Mouse (Mus musculus) E14TG2a.4 (cell line): ENCODE measurements around the gene 2410137M14Rik.

Experiments
- H3K27me3 ChIP-seq: 2 replicates; pipeline ENCODE4 v1.6.1; 2014; ENCODE audit warnings: low read length, control low read depth; ENCODE audit not compliant: insufficient read depth
- H3K36me3 ChIP-seq: 2 replicates; pipeline ENCODE4 v1.6.1; 2014; ENCODE audit warnings: low read length, control low read depth; ENCODE audit not compliant: insufficient read depth
- H3K4me1 ChIP-seq: replicated peaks from 2 replicates; pipeline ENCODE4 v1.6.1; 2014; ENCODE audit warnings: low read depth, low read length, control low read depth
- H3K4me3 ChIP-seq: replicated peaks from 2 replicates; pipeline ENCODE4 v1.5.1; 2014; ENCODE audit warnings: mild to moderate bottlenecking, low read length
- H3K9me3 ChIP-seq: 2 replicates; pipeline ENCODE4 v1.6.1; 2014; ENCODE audit warnings: low read length, control low read depth
- CTCF ChIP-seq: conservative IDR thresholded peaks from 2 replicates; pipeline ENCODE4 v1.5.1; 2014; ENCODE audit warnings: low read length
- NANOG ChIP-seq: IDR thresholded peaks from 2 replicates; pipeline ENCODE4 v1.6.1; 2014; ENCODE audit warnings: borderline replicate concordance, low read length, mixed read lengths
- POU5F1 ChIP-seq: IDR thresholded peaks from 2 replicates; pipeline ENCODE4 v1.6.1; 2014; ENCODE audit warnings: low read length, borderline replicate concordance

The 2410137M14Rik gene

GRCm38 (mm10) chr17:36931130-36931529 is 49.9 kb downstream of the 2410137M14Rik start:
- peaks cover 27% of the 10 kb centered on the region for H3K4me1 ChIP-seq
- H3K36me3 ChIP-seq, result no peaks in the 10 kb centered on the region
- H3K9me3 ChIP-seq, result no peaks in the 10 kb centered on the region
- H3K27me3 ChIP-seq, result peaks cover 2% of the 10 kb centered on the region; the same call in 1 of the 2 replicates
- H3K4me3 ChIP-seq, result no peak overlapping the region
- TF ChIP-seq NANOG (no peak), CTCF (no peak), POU5F1 (no peak)

DNA sequence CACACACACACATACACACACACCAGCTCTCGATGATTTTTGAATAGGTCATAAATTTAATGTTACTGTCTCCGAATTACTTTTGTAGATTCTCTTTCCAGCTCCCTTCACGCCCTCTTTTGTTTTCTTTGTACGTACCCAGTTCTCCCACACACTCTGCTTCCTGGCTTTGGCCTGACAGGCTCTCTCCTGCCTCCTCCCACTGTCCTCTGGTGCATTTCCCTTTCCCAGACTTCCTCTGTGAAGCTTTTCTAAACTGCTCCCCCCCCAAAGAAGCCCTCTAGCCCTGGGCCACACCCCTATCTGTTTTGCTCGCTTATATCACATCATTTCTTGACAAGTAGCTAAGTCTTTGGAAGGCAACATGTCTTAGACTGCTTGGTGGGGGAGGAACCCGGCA is 50.8 kb downstream of the 2410137M14Rik start:
- Histone ChIP-seq H3K36me3 (no peaks in the 10 kb centered on the region), H3K4me1 (peaks cover 27% of the 10 kb centered on the region), H3K4me3 (no peak overlapping the region), H3K9me3 (no peaks in the 10 kb centered on the region), H3K27me3 (no peaks in the 10 kb centered on the region)
- TF ChIP-seq NANOG (no peak), POU5F1 (no peak), CTCF (no peak)

DNA sequence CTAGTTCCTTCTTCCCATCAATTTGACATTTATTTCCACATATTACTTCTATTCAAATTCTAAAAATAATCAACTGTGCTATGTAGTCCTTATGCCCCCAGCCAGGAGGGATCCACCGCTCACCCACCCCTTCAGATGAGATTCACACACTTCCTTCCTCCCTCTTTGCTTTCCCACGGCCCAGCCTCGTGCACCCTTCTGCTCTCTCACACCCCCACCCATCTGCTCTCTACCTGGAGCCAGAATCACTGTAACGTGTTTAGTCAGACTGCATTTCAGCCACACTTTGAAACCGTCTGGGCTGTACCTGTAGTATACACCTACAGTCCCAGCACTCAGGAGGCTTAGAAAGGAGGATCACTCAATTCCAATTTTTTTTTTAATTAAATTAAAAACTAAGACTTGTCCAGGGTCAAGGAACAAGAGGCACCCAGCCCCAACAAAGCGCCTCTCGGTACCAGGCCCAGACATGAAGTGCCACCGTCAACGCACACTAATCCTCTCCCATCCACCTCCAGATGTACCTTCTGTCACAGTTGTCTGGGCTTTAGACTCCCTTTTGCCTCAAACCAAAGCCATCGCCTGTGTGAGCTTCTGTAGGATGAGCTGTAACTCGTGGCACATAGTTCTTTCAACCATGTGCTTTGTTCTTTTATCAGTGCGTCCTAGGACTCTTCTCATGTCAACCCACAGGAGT is 51.7 kb downstream of the 2410137M14Rik start:
- no peaks in the 10 kb centered on the region for H3K27me3 ChIP-seq
- H3K36me3 ChIP-seq, result no peaks in the 10 kb centered on the region
- no peaks in the 10 kb centered on the region for H3K9me3 ChIP-seq
- H3K4me1 ChIP-seq, result peaks cover 28% of the 10 kb centered on the region
- no peak overlapping the region; the same call in 1 of the 2 replicates for H3K4me3 ChIP-seq
- no peak for TF ChIP-seq CTCF
- no peak for TF ChIP-seq POU5F1
- TF ChIP-seq NANOG, result no peak
